Mouse (Mus musculus): ENCODE measurements around the gene Cadps2. TPM values are rescaled to one million over a fixed set of nuclear protein-coding genes. Genes with fewer than 3 reads are reported as not detected.

Cadps2 gene
- total and polyA plus RNA-seq, 3 experiments, result not detected

- Histone ChIP-seq H3K36me3 (replicated peaks in 1 of 2; ENCODE audit: control insufficient read depth in 1 of 2, insufficient read depth in 1 of 2, low read length in 1 of 2) (no peaks in the 10 kb centered on the region), H3K4me3 (replicated peaks in 1 of 3; ENCODE audit: low read depth in 2 of 3, low read length in 2 of 3, poor library complexity in 1 of 3) (no peak overlapping the region), H3K4me1 (ENCODE audit: control insufficient read depth in 1 of 2, insufficient read depth in 2 of 2) (no peaks in the 10 kb centered on the region), H3K27ac (ENCODE audit: insufficient read depth, low read depth) (no peak overlapping the region), H3K9ac (ENCODE audit: insufficient read depth, low read depth) (no peak overlapping the region), H3K27me3 (replicated peaks) (no peaks in the 10 kb centered on the region), H3K4me2 (ENCODE audit: insufficient read depth, low read depth, poor library complexity, severe bottlenecking) (no peak overlapping the region), H3K79me2 (replicated peaks; ENCODE audit: control insufficient read depth, extremely low read depth, insufficient read depth, poor library complexity, severe bottlenecking) (no peaks in the 10 kb centered on the region), H3K9me3 (replicated peaks; ENCODE audit: low read length) (no peaks in the 10 kb centered on the region)
- dilution Hi-C loops (cut with MboI; ENCODE audit: extremely low pct_ligation_motif_present, extremely low pct_unique_long_range_greater_than_20kb, low sequenced_read_pairs) (no loop called here), in situ Hi-C loops (cut with MboI; ENCODE audit: low pct_ligation_motif_present, low pct_unique_long_range_greater_than_20kb, low sequenced_read_pairs) (no loop called here)
- TF ChIP-seq RAD21 (IDR thresholded peaks at IDR 0.05; ENCODE audit: low read depth, low read length) (peak; percentile 49), SMC3 (IDR thresholded peaks at IDR 0.05; ENCODE audit: low read depth, low read length) (peak; percentile 32; the same call in 1 of the 2 replicates), MAFK (IDR thresholded peaks at IDR 0.05; ENCODE audit: insufficient replicate concordance, low read length) (no peak), CTCF (conservative IDR thresholded peaks at IDR 0.05 in 1 of 2, IDR thresholded peaks at IDR 0.05 in 1 of 2; ENCODE audit: low read depth in 2 of 2, low read length in 2 of 2) (peak; percentile 11 to 51; a peak in 2 of 4 replicates)
- DNase-seq (ENCODE audit: extremely low read depth), result peak; percentile 45
Measured at GRCm38 (mm10) chr6:23758249-23758648, 81.0 kb downstream of the Cadps2 start.

GRCm38 (mm10) chr6:23748823-23749222, 90.4 kb downstream of the Cadps2 start:
- no peaks in the 10 kb centered on the region for H3K36me3 ChIP-seq (replicated peaks in 1 of 2; ENCODE audit: control insufficient read depth in 1 of 2, insufficient read depth in 1 of 2, low read length in 1 of 2)
- no peaks in the 10 kb centered on the region for H3K79me2 ChIP-seq (replicated peaks; ENCODE audit: control insufficient read depth, extremely low read depth, insufficient read depth, poor library complexity, severe bottlenecking)
- no peaks in the 10 kb centered on the region for H3K9me3 ChIP-seq (replicated peaks; ENCODE audit: low read length)
- H3K27me3 ChIP-seq (replicated peaks), result no peaks in the 10 kb centered on the region
- H3K4me2 ChIP-seq (ENCODE audit: insufficient read depth, low read depth, poor library complexity, severe bottlenecking), result no peak overlapping the region
- DNase-seq (ENCODE audit: extremely low read depth), result no peak
- H3K4me1 ChIP-seq (ENCODE audit: control insufficient read depth in 1 of 2, insufficient read depth in 2 of 2), result no peaks in the 10 kb centered on the region
- H3K4me3 ChIP-seq (replicated peaks in 1 of 3; ENCODE audit: low read depth in 2 of 3, low read length in 2 of 3, poor library complexity in 1 of 3), result no peak overlapping the region
- H3K27ac ChIP-seq (ENCODE audit: insufficient read depth, low read depth), result no peak overlapping the region
- dilution Hi-C loops (cut with MboI; ENCODE audit: extremely low pct_ligation_motif_present, extremely low pct_unique_long_range_greater_than_20kb, low sequenced_read_pairs) (no loop called here), in situ Hi-C loops (cut with MboI; ENCODE audit: low pct_ligation_motif_present, low pct_unique_long_range_greater_than_20kb, low sequenced_read_pairs) (no loop called here)
- H3K9ac ChIP-seq (ENCODE audit: insufficient read depth, low read depth), result no peak overlapping the region
- TF ChIP-seq POLR2A (IDR thresholded peaks at IDR 0.05; ENCODE audit: low read depth, low read length), result no peak
- no peak for TF ChIP-seq CHD1 (IDR thresholded peaks at IDR 0.05; ENCODE audit: low read depth, low read length)
- TF ChIP-seq RAD21 (IDR thresholded peaks at IDR 0.05; ENCODE audit: low read depth, low read length), result no peak
- TF ChIP-seq PAX5 (IDR thresholded peaks at IDR 0.05; ENCODE audit: low read length), result no peak
- TF ChIP-seq CTCF (conservative IDR thresholded peaks at IDR 0.05 in 1 of 2, IDR thresholded peaks at IDR 0.05 in 1 of 2; ENCODE audit: low read depth in 2 of 2, low read length in 2 of 2), result no peak
- TF ChIP-seq NELFE (IDR thresholded peaks at IDR 0.05; ENCODE audit: low read depth, low read length), result no peak
- TF ChIP-seq JUN (IDR thresholded peaks at IDR 0.05; ENCODE audit: insufficient read depth, low read depth, low read length), result no peak
- no peak for TF ChIP-seq SMC3 (IDR thresholded peaks at IDR 0.05; ENCODE audit: low read depth, low read length)
- no peak for TF ChIP-seq MYC (IDR thresholded peaks at IDR 0.05; ENCODE audit: low read depth, low read length)
- TF ChIP-seq KAT2A (IDR thresholded peaks at IDR 0.05; ENCODE audit: insufficient replicate concordance, low read length), result no peak
- TF ChIP-seq MXI1 (IDR thresholded peaks at IDR 0.05; ENCODE audit: low read depth, low read length), result no peak
- TF ChIP-seq MAFK (IDR thresholded peaks at IDR 0.05; ENCODE audit: insufficient replicate concordance, low read length), result no peak
- TF ChIP-seq ZMIZ1 (IDR thresholded peaks at IDR 0.05; ENCODE audit: low read depth, low read length), result no peak
- TF ChIP-seq POLR2AphosphoS2 (IDR thresholded peaks at IDR 0.05; ENCODE audit: low read depth, low read length), result no peak
- TF ChIP-seq UBTF (IDR thresholded peaks at IDR 0.05; ENCODE audit: low read depth, low read length), result no peak
- TF ChIP-seq ZNF384 (IDR thresholded peaks at IDR 0.05; ENCODE audit: low read depth, low read length), result no peak
- no peak for TF ChIP-seq NRF1 (IDR thresholded peaks at IDR 0.05; ENCODE audit: low read depth, low read length)
- TF ChIP-seq GABPA (IDR thresholded peaks at IDR 0.05; ENCODE audit: insufficient replicate concordance, low read depth, low read length), result no peak

Measured in CH12.LX (cell line).